Mouse (Mus musculus) spleen, postnatal 36 days (tissue): ENCODE results near the gene Zscan26.
A peak's percentile ranks its signal among the peaks of the same experiment; 100 is the strongest.
"Not testable (repeated sequence)": the region's sequence is repeated elsewhere in the genome, so short reads cannot be mapped to it uniquely, and the experiment has no call there.

ENCODE experiments used
- DNase-seq, 2 experiments: peaks; one replicate each; pipeline ENCODE4 v3.0.0; 2022; ENCODE audit warnings: low spot score in 2 of 2, mixed read lengths in 1 of 2

Zscan26 gene

GRCm38 (mm10) chr13:21453449-21453848 lies at the start of gene Zscan26:
Gene Zscan26, minus strand, starts transcription at chr13:21453730.
- DNase-seq = peak; percentile 69 to 76

GRCm38 (mm10) chr13:21502296-21502695 lies 48.8 kb upstream of the Zscan26 start:
- DNase-seq = no peak

GRCm38 (mm10) chr13:21501182-21501581 lies 47.7 kb upstream of the Zscan26 start, which contains the start of gene Gm11273:
Gene Gm11273, minus strand, starts transcription at chr13:21501418.
- not testable (repeated sequence) for DNase-seq

DNA sequence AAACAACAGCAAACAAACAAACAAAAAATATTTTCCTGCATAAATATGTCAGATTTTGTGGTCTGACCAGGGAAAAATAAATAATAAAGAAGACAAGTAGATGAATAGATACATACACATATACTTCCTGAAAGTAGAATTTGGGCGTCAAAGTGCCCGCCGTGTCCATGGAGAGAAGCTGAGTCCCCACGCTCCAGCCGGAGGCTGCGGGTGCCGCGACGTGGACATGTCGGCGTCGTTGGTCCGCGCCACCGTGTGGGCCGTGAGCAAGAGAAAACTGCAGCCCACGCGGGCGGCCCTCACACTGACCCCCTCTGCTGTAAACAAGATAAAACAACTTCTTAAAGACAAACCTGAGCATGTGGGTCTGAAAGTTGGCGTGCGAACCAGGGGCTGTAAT lies 41.5 kb upstream of the Zscan26 start, which contains the start of gene AK157302:
Gene AK157302, plus strand, starts transcription at position 144 of the 400 bp plus-strand sequence.
- DNase-seq = peak in 1 of 2 experiments; percentile 14

- no peak for DNase-seq
Measured at GRCm38 (mm10) chr13:21492847-21493246, 39.3 kb upstream of the Zscan26 start.

DNA sequence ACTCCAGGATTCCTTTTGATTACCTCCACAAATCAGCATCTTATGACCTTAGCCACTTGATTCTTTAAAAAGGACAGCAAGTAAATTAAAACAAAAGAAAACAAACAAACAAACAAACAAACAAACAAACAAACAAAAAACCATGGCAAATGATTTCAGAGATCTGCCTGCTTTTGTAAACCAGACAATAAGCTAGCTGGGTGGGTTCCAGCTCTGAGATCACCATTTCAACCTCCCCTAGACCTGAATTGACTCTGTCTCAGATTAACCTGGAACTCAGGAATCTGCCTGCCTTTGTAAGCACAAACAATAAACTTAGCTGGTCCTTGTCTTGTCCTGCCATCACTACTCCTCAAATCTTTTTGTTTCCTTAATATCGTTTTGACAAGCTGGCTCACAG lies 33.4 kb upstream of the Zscan26 start:
- DNase-seq = no peak

GRCm38 (mm10) chr13:21478759-21479670 lies 25.5 kb upstream of the Zscan26 start, which contains the start of the genes Zkscan4 and Gm10065:
Gene Zkscan4, plus strand, starts transcription at chr13:21478907.
Gene Gm10065, minus strand, starts transcription at chr13:21479441.
- peak in 1 of 2 experiments; percentile 3 for DNase-seq

DNA sequence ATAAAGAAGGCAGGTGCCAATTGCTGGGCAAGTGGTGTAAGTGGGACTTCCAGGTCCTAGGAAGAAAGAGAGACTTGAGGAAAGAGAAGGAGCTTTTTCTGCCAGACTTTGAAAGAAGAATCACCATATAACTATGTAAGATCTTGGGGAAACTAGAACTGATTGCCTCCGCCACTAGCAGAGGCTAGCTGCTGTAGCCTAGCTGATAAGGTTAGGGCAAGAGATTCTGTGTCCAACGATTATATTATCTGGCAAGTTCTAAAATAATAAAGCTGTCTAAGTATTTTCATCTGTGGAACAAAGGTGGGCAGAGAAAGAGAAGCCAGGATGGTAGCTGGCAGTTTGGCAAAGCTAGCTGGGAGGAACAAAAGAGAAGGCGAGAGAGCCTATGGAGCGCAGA lies 18.9 kb upstream of the Zscan26 start:
- no peak for DNase-seq

DNA sequence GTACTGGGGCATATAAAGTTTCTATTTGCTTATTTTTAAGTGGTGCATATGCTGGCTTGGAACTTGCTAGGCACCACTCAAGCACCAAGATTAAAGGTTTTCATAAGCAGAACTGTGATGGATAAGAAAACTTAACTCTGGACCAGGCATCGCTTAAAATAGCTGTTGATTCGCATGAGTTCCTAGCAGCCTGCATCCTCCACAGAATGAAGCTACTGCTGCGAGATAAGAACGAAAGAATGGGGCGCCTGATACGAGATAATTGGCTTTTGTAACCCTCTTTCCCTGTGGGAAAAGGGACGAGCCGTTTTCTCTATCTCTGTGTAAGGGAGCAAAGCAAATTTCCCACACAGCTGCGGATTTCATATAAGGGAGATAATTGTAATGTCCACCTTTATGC lies 15.6 kb upstream of the Zscan26 start:
- no peak for DNase-seq

DNA sequence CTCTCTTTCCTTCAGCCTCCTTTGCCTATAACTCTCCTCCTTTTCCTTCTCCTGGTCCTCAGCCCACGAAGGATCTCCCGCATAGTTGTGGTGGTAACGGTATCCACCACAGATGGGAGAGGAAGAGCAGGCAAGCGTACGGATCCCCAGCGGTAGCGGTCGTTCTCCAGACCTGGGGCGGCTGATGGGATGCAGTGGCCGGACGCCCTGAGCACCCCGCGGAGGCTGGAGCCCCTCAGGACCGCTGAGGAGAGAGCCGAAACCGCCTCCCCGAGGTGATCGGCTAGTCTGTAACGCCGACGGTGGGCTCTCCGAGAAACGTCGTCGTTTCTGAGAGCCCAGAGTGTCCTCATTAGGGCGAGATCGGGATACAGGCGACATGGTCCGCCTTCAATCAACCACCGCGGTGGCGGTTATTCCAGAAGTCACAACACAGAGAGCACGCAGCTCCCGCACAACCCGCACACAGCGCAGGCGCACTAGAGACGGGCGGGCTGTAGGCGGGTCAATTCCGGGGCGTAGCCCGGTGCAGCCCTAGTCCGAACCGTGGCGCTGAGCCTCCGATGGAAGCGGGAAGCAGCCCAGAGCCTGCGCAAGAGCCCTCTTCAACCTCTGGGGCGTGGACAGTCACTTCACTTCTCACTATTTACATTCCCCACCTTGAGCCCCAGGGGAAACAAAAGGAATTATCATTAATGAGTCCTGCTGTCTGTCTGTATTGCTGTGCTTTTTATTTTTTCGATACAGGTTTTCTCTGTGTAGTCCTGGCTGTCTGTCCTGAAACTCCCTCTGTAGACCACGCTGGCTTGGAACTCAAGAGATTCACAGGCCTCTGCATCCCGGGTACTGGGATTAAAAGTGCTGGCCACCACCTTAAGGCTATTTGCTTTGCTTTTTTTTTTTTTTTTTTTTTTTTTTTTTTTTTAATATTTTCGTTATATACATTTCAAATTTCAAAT lies 14.8 kb upstream of the Zscan26 start, which contains the start of gene Nkapl:
Gene Nkapl, minus strand, starts transcription at position 449 of the 959 bp plus-strand sequence.
- DNase-seq = peak; percentile 66 to 69

DNA sequence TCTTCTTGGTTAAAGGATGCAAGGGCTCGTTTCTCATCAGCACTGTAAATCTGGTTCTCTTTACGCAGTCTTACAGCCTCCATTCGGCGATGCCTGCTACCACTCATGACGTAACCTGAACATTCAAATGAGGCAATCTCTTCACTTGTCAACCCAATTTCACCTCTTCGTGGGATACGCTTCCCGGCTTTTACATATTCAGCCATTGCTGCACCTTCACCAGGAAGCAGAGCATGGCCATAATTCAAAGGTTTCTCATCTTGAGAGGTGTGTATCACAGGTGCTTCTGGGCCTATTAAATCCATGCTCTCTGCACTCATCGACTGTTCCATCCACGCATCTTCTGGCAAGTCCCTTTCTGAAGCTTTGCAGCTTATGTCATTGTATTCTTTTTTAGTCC lies 13.8 kb upstream of the Zscan26 start:
- DNase-seq = no peak

DNA sequence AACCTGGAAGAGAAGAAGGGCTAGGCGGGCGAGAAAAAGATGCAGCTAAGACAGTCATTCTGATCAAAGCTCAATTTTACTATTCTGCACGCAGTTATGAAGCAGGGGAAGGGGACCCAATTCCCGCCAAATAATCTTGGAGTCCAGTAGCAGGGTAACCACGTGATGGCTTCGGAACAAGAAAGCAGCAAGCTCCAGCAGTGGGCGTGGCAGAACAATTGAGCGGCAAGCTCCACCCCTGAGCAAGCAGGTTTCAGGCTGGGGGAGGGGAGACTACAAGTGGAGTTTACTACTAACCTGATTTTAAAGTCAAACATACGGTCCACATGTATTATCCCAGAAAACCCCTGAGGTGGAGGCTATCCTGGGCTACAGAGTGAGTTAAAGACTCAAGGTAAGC lies 9.0 kb upstream of the Zscan26 start:
- not testable (repeated sequence) for DNase-seq

DNA sequence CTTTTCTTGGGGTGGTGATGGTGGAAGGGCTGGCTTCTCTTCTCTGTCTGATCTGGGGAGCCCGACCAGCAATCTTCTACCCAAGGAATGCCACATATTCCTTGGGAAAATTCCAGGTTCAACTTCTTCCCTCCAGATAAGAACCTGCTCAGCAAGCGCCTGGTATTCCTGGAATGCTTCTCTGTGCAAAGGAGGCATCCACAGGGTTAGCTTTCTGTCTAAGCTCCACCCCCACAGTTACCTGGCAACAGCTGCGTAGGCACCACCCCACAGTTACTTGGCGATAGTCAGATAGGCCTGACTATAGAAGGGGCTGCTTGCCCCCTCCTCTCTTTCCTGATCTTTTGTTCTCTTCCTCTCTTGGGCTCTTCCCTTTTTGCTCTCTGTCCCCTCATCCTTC lies 2.8 kb upstream of the Zscan26 start:
- no peak for DNase-seq

DNA sequence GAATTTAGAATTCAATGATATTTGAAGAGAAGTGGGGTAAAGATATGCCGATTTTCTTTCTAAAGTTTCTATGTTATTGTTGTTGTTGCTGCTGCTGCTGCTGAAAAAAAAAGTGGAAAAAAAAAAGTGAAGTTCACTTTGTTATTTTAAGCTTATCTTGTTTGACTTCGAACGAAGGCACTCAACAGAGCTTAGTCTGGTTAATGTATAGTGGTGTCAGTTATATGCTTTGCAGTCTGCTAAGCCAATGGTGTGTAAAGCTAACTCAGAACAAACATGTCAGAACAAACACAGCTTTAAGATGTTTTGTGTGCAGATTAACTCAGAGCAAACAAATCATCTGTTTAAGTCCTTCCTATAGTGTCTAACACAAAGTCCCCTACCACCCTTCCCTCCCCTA lies 603 bp upstream of the Zscan26 start:
- DNase-seq = no peak

GRCm38 (mm10) chr13:21453042-21453441 lies 488 bp downstream of the Zscan26 start:
- no peak for DNase-seq

GRCm38 (mm10) chr13:21447856-21448614 lies 5.5 kb downstream of the Zscan26 start:
- DNase-seq = no peak

DNA sequence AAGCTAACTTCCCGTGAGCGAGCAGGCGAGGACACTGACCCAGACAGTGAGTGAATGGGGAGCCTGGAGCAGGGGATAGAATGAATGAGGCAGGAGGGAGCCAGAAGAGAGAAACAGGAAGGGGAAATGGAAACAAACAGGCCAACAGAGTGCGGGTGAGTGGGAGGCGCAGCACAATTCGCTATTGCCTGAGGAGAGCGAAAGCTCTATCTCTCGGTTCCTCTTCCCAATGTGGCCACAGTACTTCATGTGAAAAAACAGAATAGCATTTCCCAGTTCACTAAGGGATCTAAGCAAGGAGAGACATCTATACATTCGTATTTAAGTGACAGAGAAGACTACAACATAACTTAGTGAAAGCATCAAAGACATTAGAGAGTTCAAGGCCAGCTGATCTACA lies 6.7 kb downstream of the Zscan26 start:
- DNase-seq = peak in 1 of 2 experiments; percentile 14

DNA sequence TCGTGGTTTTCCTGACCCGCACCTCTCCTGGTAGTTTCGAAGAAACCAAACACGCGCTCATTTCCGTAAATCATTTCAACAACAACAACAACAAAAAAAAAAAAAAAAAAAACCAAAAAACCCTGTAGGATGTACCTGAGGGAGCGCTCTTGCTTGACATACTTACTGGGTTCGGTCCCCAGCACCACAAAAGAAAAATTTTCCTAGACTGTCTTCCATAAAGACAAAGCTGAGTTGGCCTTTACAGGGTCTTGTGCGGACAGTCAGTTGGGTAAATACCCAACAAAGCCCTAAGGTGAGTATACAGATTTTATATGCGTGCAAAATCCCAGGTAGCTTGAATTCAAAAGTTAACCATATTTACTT lies 12.3 kb downstream of the Zscan26 start:
- DNase-seq = no peak

- peak; percentile 27 to 32 for DNase-seq
Measured at GRCm38 (mm10) chr13:21440503-21441206, 12.9 kb downstream of the Zscan26 start, which contains the start of gene Pgbd1. Gene Pgbd1, minus strand, starts transcription at chr13:21441058.

GRCm38 (mm10) chr13:21435476-21435875 lies 18.1 kb downstream of the Zscan26 start:
- DNase-seq = no peak
